Mouse (Mus musculus) inflammation-experienced regulatory T-cells (primary cell): ENCODE data around the gene Cts7. TPM values are rescaled to one million over a fixed set of nuclear protein-coding genes. Genes with fewer than 3 reads are reported as not detected.

Experiments
- polyA plus RNA-seq, 2 experiments: library from polyadenylated mRNA; unstranded; fragments of 100-300 nt; shearing (Covaris generic); gene quantifications; one replicate each; pipeline ENCODE4 v1.2.1; 2017

Gene Cts7
- under 1 TPM in 1 of 2 experiments, not detected in 1; 0.22 TPM for polyA plus RNA-seq

GRCm38 (mm10) chr13:61358097-61358496 lies at the start of gene Cts7:
TSS of gene Cts7 (minus strand) at chr13:61358197.

Other genes starting within 250 kb of the Cts7 start
- gene Ctsr, start 193.9 kb downstream of the Cts7 start, polyA plus RNA-seq: not detected
- gene Cts6, start 154.8 kb downstream of the Cts7 start, polyA plus RNA-seq: not detected
- under 1 TPM in 1 of 2 experiments, not detected in 1; 0.99 TPM for gene Cts8, start 102.8 kb downstream of the Cts7 start, polyA plus RNA-seq
- gene Gm49398, start 69.4 kb downstream of the Cts7 start, polyA plus RNA-seq: not detected
- gene Ctsm, start 183.6 kb upstream of the Cts7 start, polyA plus RNA-seq: not detected
- gene Gm49352, start 210.0 kb upstream of the Cts7 start, polyA plus RNA-seq: not detected
- gene Cts3, start 211.9 kb upstream of the Cts7 start, polyA plus RNA-seq: under 1 TPM in 1 of 2 experiments, not detected in 1; 0.34 TPM